Mouse (Mus musculus): Measurements from ENCODE around the gene Kif17. TPM values are rescaled to one million over a fixed set of nuclear protein-coding genes. Genes with fewer than 3 reads are reported as not detected.
A peak's percentile ranks its signal among the peaks of the same experiment; 100 is the strongest.

The Kif17 gene
- polyA plus RNA-seq, 1 experiment from 2014 or later = 0.78 TPM

- Histone ChIP-seq H3K27me3 (replicated peaks; ENCODE audit: control insufficient read depth, insufficient read depth, low read length) (0 out of 2 replicates have a peak, but pooled peaks cover 3% of the 10 kb centered on the region), H3K36me3 (ENCODE audit: control insufficient read depth, insufficient read depth) (no peaks in the 10 kb centered on the region), H3K9ac (ENCODE audit: low read depth, low read length) (no peak overlapping the region), H3K27ac (ENCODE audit: low read depth, low read length) (no peak overlapping the region), H3K4me1 (replicated peaks; ENCODE audit: control insufficient read depth, insufficient read depth, low read length) (no peaks in the 10 kb centered on the region), H3K4me3 (ENCODE audit: low read depth, low read length) (no peak overlapping the region), H3K4me2 (replicated peaks; ENCODE audit: low read depth) (no peak overlapping the region), H3K9me3 (ENCODE audit: control insufficient read depth) (no peaks in the 10 kb centered on the region)
- TF ChIP-seq CTCF (IDR thresholded peaks at IDR 0.05; ENCODE audit: low read depth) = no peak
- 60% methylated on average over 14 of the region's 14 CpGs for WGBS
- ATAC-seq = no peak
These were observed 22.1 kb downstream of the Kif17 start for GRCm38 (mm10) chr4:138272011-138272997.

DNA sequence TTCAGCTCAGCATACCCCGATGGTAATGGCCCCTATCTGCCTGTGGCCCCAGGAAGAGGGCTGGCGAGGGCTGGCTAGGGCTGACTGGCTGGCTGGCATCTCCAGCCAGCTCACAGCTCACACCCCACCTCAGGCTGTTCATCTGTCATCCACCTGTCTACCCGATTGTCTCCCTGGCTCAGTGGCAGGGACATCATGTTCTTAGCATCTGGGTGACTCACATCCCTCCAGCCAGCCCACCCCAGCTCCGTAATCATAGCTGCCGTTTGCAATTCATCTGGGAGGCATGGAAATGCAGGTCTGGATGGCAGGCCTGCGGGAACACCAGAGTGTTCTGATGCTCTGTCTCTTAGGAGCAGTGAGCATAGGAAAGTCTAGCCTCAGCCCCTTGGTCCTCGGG is 28.1 kb downstream of the Kif17 start:
- H3K27me3 ChIP-seq (replicated peaks; ENCODE audit: control insufficient read depth, insufficient read depth, low read length) = 0 out of 2 replicates have a peak, but pooled peaks cover 3% of the 10 kb centered on the region
- H3K4me1 ChIP-seq (replicated peaks; ENCODE audit: control insufficient read depth, insufficient read depth, low read length) = no peaks in the 10 kb centered on the region
- no peak for TF ChIP-seq CTCF (IDR thresholded peaks at IDR 0.05; ENCODE audit: low read depth)
- 73% methylated on average over 7 of the region's 7 CpGs for WGBS
- no peak overlapping the region for H3K4me3 ChIP-seq (ENCODE audit: low read depth, low read length)
- ATAC-seq = no peak
- no peak overlapping the region for H3K4me2 ChIP-seq (replicated peaks; ENCODE audit: low read depth)
- no peak overlapping the region for H3K9ac ChIP-seq (ENCODE audit: low read depth, low read length)
- H3K36me3 ChIP-seq (ENCODE audit: control insufficient read depth, insufficient read depth) = no peaks in the 10 kb centered on the region
- H3K27ac ChIP-seq (ENCODE audit: low read depth, low read length) = no peak overlapping the region
- no peaks in the 10 kb centered on the region for H3K9me3 ChIP-seq (ENCODE audit: control insufficient read depth)

GRCm38 (mm10) chr4:138282834-138283233 is 32.6 kb downstream of the Kif17 start:
- Histone ChIP-seq H3K4me2 (replicated peaks; ENCODE audit: low read depth) (no peak overlapping the region), H3K9ac (ENCODE audit: low read depth, low read length) (no peak overlapping the region), H3K4me1 (replicated peaks; ENCODE audit: control insufficient read depth, insufficient read depth, low read length) (no peaks in the 10 kb centered on the region), H3K4me3 (ENCODE audit: low read depth, low read length) (no peak overlapping the region), H3K27ac (ENCODE audit: low read depth, low read length) (no peak overlapping the region), H3K36me3 (ENCODE audit: control insufficient read depth, insufficient read depth) (no peaks in the 10 kb centered on the region), H3K27me3 (replicated peaks; ENCODE audit: control insufficient read depth, insufficient read depth, low read length) (no peaks in the 10 kb centered on the region), H3K9me3 (ENCODE audit: control insufficient read depth) (no peaks in the 10 kb centered on the region; the same call in 1 of the 2 replicates)
- TF ChIP-seq CTCF (IDR thresholded peaks at IDR 0.05; ENCODE audit: low read depth) = peak; percentile 100
- ATAC-seq = peak; percentile 79
- WGBS = 34% methylated on average over 4 of the region's 4 CpGs

- Histone ChIP-seq H3K4me1 (replicated peaks; ENCODE audit: control insufficient read depth, insufficient read depth, low read length) (no peaks in the 10 kb centered on the region), H3K36me3 (ENCODE audit: control insufficient read depth, insufficient read depth) (no peaks in the 10 kb centered on the region), H3K27me3 (replicated peaks; ENCODE audit: control insufficient read depth, insufficient read depth, low read length) (no peaks in the 10 kb centered on the region), H3K9me3 (ENCODE audit: control insufficient read depth) (no peaks in the 10 kb centered on the region; the same call in 1 of the 2 replicates), H3K4me2 (replicated peaks; ENCODE audit: low read depth) (no peak overlapping the region), H3K27ac (ENCODE audit: low read depth, low read length) (no peak overlapping the region), H3K9ac (ENCODE audit: low read depth, low read length) (no peak overlapping the region), H3K4me3 (ENCODE audit: low read depth, low read length) (no peak overlapping the region)
- ATAC-seq = no peak
- whole genome bisulfite sequencing = 74% methylated on average over 12 of the region's 12 CpGs
- no peak for TF ChIP-seq CTCF (IDR thresholded peaks at IDR 0.05; ENCODE audit: low read depth)
These were observed 36.2 kb downstream of the Kif17 start for GRCm38 (mm10) chr4:138286411-138286810.

GRCm38 (mm10) chr4:138288691-138289090 is 38.5 kb downstream of the Kif17 start:
- Histone ChIP-seq H3K4me1 (replicated peaks; ENCODE audit: control insufficient read depth, insufficient read depth, low read length) (peaks cover 3% of the 10 kb centered on the region; the same call in 1 of the 2 replicates), H3K9ac (ENCODE audit: low read depth, low read length) (no peak overlapping the region), H3K27ac (ENCODE audit: low read depth, low read length) (no peak overlapping the region), H3K9me3 (ENCODE audit: control insufficient read depth) (no peaks in the 10 kb centered on the region; the same call in 1 of the 2 replicates), H3K36me3 (ENCODE audit: control insufficient read depth, insufficient read depth) (no peaks in the 10 kb centered on the region), H3K4me2 (replicated peaks; ENCODE audit: low read depth) (no peak overlapping the region), H3K27me3 (replicated peaks; ENCODE audit: control insufficient read depth, insufficient read depth, low read length) (no peaks in the 10 kb centered on the region), H3K4me3 (ENCODE audit: low read depth, low read length) (no peak overlapping the region)
- 88% methylated on average over 7 of the region's 7 CpGs for WGBS
- no peak for ATAC-seq
- no peak for TF ChIP-seq CTCF (IDR thresholded peaks at IDR 0.05; ENCODE audit: low read depth)

GRCm38 (mm10) chr4:138292028-138292427 is 41.8 kb downstream of the Kif17 start:
- H3K27ac ChIP-seq (ENCODE audit: low read depth, low read length) = no peak overlapping the region
- no peaks in the 10 kb centered on the region for H3K36me3 ChIP-seq (ENCODE audit: control insufficient read depth, insufficient read depth)
- no peak overlapping the region for H3K9ac ChIP-seq (ENCODE audit: low read depth, low read length)
- H3K4me1 ChIP-seq (replicated peaks; ENCODE audit: control insufficient read depth, insufficient read depth, low read length) = peaks cover 3% of the 10 kb centered on the region; the same call in 1 of the 2 replicates
- ATAC-seq = no peak; the same call in 1 of the 2 replicates
- no peaks in the 10 kb centered on the region for H3K27me3 ChIP-seq (replicated peaks; ENCODE audit: control insufficient read depth, insufficient read depth, low read length)
- 82% methylated on average over 13 of the region's 13 CpGs for WGBS
- TF ChIP-seq CTCF (IDR thresholded peaks at IDR 0.05; ENCODE audit: low read depth) = no peak
- 0 out of 2 replicates have a peak overlapping the region, but pooled peaks have one; percentile 21 for H3K4me2 ChIP-seq (replicated peaks; ENCODE audit: low read depth)
- no peaks in the 10 kb centered on the region for H3K9me3 ChIP-seq (ENCODE audit: control insufficient read depth)
- H3K4me3 ChIP-seq (ENCODE audit: low read depth, low read length) = no peak overlapping the region
